Mouse (Mus musculus) Muller cell, postnatal 12 days (primary cell): ENCODE results near the gene Mvb12b.
"Not testable (repeated sequence)": the region's sequence is repeated elsewhere in the genome, so short reads cannot be mapped to it uniquely, and the experiment has no call there.

Experiments
- DNase-seq: peaks from one replicate; pipeline ENCODE4 v3.0.0-alpha.2; 2015; ENCODE audit errors: inconsistent ontology term

Mvb12b gene

DNA sequence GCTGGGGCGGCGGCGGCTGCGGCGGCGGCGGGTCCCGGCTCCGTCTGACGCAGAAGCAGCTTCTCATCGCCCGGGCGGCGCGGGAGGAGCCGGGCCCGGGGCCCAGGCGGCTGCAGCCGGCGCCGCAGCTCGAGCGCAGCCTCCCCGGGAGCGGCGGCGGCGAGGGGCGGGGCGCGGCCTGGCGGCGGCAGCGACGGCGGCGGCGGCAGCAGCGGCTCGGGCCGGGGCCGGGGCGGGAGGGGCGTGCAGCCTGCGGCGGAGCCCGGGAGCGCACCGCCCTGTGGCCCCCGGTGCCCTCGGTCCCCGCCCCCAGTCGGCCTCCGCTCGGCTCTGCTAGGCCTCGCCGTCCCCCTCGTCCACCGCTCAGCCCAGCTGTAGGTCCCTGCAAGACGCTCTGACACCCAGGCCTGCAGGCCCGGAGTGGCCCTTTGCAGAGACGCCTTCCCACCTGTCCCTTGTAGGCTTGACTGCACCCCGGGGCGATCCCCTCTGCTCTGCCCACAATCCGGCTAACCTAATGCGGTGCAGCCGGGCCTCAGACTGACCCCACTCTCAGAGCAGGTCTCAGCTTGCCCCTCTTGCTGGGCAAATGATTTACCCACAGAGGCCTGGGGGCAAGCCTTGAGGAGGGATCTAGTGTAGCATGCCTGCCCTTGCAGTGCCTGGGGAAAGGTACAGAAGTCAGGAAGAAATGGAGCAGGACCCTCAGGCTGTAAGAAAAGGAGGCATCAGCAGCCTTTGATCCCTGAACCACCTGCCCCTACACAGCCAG is at the start of gene Mvb12b:
Gene Mvb12b (minus strand): TSS at position 619 of the 772 bp plus-strand sequence.
- peak; percentile 62 for DNase-seq

DNA sequence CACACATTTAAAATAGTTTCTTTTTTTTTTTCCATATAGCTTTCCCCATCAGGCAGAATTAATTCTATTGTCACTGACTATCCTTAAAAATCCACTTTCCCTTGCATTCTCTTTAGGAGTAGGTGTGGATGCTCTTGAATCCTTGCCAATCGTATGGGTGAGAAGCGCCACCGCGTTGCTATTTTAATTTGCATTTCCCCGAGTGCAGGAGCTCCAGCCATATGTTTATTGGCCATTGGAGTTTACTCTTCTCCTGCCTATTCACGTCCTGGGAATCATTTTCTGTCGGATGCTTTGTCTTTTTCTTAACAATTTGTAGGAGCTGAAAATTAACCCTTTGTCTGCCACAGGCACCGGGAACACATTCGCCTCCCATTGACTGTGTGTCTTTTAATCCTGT is 48.0 kb upstream of the Mvb12b start:
- no peak for DNase-seq

DNA sequence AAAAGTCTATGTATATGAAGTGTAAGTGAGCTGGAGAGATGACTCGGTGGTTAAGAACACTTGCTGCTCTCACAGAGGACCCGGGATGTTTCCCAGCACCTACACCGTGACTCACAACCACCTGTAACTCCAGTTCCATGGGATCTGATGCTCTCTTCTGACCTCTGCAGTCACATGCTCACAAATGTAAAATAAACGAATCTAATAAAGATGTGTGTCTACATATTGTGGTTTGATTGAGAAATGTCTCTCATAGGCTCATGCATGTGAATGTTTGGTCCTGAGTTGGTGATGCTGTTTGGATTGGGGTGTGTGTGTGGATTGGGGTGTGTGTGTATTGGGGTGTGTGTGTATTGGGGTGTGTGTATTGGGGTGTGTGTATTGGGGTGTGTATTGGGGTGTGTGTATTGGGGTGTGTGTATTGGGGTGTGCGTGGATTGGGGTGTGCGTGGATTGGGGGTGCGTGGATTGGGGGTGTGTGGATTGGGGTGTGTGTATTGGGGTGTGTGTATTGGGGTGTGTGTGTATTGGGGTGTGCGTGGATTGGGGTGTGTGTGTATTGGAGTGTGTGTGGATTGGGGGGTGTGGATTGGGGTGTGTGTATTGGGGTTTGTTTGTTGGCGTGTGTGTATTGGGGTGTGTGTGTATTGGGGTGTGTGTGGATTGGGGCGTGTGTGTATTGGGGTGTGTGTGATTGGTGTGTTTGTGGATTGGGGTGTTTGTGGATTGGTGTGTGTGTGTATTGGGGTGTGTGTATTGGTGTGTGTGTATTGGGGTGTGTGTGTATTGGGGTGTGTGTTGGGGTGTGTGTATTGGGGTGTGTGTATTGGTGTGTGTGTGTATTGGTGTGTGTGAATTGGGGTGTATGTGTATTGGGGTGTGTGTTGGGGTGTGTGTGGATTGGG is 46.1 kb upstream of the Mvb12b start:
- no peak for DNase-seq

DNA sequence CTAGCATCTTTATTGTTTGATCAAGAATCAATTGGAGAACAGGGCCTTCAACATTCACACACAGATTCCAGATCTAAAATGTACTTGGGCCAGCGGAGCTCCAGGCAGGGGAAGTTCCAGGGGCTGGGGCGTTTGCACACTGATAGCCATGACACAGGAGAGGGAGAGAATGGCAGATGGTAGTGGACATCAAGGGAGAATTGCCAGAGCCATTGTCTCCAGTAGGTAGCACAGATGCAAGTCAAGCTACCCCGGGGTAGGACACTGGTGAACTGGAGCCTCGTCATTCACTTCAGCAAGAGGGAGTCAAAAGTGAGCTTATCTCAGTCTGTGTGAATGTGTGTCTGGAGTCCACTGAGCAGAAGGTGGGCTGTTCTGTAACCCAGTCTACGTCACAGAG is 43.4 kb upstream of the Mvb12b start:
- DNase-seq = no peak

DNA sequence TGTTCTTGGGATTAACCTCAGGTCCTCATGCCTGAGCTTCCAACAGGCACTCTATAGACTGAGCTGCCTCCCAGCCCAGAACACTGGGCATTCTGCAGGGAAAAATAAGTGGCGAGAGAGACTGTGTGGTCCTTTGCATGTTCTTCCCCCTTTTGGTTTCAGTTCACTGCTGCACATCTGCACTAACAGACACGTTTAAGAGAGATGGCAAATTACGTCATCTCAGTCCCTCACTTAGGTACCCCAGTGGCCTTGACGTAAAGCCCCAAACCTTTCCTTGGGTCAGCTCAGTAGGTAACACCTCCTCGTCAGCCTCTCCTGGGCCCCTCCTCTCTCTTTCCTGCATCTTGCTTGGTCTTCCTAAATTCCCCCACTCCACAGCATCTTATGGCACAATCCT is 37.5 kb upstream of the Mvb12b start:
- DNase-seq = no peak

DNA sequence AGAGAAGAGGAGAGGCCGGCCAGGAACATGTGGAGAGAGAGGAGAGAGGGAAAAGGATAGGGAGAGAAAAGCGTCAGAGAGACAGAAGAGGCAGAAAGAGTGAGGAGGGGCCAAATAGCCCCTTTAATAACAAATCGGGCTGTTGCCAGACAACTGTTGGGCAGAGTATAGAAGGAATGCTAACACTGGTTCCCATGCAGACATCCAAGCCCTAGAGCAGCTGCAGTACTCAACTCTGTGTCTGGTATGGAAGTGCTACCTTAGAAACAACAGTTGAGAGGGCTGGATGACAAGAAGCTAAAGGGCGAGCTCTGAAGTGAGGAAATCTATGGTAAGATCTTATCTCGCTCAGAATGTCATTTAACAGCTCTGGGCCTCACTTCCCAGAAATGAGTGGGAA is 35.7 kb upstream of the Mvb12b start:
- no peak for DNase-seq

- no peak for DNase-seq
Observed at GRCm38 (mm10) chr2:33922466-33922865, 34.7 kb upstream of the Mvb12b start.

DNA sequence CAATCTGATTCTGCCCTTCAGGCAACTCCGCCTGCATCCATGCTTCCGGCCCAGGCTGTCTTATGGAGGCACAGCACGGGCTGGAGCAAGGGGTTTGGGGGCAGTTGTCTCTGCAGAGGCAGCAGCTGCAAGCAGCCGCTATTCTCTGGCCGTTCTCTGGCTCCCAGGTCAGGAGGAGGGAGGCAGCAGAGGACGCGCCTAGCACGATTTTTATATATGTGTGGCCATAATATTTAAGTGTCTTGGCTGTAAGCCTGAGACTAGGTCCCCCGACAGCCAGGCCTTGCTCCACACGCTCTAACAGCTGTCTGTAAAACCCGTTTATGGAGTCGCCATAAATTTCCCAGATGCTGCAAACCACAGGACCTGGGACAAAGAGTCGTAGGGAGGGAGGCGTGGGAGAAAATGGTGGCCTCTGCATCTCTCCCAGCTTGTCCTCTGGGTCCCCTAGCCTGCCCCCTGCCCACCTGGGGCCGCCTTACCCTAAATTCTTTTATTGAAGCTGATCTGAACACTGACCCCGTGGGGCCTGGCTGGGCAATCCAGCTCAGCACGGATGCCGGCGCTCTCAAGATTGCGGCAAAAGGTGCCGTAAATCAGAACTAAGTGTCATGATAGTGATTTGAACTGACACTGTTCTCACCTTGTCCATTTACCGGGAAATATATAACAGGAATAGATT is 32.3 kb upstream of the Mvb12b start:
- DNase-seq = no peak

- no peak for DNase-seq
Observed at GRCm38 (mm10) chr2:33918824-33919223, 31.1 kb upstream of the Mvb12b start.

DNA sequence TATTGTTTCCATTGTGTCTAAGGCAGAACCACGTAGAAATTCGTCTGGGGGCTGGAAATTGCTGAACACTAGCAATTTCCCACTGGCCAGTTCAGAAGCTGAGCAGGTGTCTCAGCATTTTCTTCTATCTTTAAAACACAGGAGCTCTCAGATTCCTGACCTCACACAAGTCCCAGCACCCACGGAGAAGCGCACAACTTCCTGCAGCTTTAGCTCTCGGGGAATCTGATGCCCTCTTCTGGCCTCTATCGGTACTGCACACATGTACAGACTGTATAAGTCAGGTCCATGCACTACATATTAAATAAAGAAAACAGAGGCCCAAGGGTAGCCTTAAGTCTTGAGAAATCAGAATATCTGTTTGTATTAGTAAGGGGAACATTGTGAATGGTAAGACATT is 30.6 kb upstream of the Mvb12b start:
- no peak for DNase-seq

DNA sequence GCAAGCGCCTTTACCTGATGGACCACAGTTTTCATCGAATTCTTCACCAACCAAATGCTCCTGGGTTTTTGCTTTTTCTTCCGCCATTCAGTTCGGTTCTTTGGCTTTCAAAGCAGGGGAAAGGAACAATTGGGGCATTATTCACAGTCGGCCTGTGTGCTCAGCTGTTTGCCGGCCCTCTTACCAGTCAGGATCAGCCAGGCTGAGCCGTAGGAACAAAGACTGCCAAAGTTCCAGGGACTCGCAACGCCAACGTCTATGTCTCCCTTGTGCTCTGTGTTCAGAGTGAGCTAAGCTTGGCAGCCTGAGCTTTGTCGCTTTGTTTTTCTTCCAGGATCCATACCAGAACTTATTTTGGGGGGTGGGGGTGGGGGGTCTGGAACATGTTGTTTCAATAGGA is 28.9 kb upstream of the Mvb12b start:
- peak; percentile 58 for DNase-seq

DNA sequence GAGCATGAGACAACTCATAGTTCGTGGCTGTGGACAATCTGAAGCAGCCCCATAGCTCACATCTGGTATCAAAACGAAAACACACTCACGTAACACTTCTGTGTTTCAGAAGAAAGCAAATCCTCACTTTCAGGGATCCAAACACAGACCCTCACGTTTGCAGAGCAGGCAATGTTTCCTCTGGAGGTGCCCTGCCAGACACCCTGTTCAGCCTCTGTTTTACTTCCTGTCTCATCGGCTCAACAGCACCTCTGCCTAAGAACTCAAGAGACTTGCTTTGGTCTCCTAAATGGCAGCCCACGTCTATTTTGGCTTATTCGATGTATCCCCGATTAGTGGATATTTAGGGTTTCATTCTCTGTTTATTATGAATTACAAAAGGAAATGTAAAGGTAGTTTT is 27.3 kb upstream of the Mvb12b start:
- no peak for DNase-seq

DNA sequence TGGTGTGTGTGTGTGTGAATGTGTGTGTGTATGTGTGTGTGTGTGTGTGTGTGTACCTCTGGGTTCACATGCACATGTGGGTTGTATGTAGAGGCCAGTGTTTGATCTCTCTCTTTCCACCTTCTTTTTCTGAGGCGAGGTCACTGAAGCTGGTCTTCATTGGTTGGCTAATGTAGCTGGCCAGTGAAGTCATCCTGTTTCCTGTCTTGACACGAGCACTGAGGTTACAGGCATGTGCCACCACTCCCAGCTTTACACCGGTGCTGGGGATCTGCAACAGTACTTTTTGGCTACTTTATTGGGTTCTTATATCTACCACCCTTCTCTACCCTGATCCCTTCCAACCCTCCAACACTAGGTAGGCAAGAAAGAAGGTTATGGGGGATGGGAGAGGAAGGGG is 26.6 kb upstream of the Mvb12b start:
- no peak for DNase-seq

DNA sequence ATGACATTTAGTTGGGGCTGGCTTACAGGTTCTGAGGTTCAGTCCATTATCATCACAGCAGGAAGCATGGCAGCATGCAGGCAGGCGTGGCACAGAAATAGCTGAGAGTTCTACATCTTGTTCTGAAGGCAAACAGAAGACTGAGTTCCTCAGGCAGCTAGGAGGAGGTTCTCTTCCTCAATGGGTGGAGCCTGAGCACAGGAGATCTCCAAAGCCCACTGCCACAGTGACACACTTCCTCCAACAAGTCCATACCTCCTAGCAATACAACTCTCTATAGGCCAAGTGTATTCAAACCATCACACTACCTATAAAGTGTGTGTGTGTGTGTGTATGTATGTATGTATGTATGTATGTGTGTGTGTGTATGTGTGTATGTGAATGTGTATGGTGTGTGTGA is 25.9 kb upstream of the Mvb12b start:
- not testable (repeated sequence) for DNase-seq

DNA sequence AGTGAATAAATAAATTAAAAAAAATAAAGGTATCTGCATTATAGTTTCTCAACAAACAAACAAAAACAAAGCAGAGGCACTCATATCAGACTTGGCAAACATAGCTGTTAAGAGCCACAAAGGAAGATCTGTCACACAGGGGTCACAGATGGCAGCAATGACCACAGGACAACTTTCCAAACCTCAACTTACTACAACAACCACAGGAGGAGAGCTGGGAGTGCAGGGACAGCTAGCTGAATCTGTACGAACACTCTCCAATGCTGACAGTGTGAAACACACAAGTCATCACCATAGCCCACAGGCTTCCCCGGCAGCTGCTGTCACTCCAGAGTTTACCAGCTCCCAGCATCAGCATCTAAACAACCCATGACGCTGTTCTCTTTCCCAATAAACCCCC is 25.0 kb upstream of the Mvb12b start:
- no peak for DNase-seq

DNA sequence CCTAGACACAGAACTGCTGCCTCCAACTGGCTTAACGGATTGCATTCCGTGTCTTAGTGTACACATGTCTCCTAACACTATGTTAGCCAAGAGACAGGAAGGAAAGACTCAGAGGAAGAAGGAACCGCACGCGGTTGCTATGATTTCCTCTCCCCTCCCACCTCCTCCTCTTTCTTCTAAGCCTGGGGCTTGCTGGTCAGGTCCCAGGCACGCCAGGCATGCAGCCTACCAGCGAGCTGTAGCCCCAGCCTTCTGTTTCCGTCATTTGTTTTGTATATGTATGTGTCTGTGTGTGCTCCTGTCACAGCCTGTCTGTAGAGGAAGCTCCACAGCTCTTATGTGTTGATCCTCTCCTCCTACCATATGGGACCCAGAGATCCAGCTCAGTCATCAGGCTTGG is 20.6 kb upstream of the Mvb12b start:
- DNase-seq = peak; percentile 9

DNA sequence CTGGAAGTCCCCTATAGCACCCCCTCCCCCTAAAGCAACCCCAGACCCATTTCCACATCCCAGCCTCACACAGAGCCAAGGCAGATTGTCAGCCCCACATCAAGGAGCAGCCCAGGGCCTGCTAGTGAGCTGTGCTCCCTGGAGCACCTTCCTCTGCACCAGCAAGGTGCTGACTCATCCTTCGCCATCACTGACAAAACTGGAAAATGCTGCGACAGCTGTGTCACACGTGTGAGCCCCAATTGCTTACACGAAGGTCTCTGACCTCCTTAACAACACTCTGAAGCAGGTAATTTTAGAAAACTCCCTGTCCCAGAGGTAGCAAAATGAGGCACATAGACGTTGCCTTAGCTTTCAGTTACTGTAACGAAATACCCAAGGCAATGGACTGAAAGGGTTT is 19.4 kb upstream of the Mvb12b start:
- no peak for DNase-seq

- DNase-seq = no peak
Observed at GRCm38 (mm10) chr2:33895829-33896228, 8.1 kb upstream of the Mvb12b start.

DNA sequence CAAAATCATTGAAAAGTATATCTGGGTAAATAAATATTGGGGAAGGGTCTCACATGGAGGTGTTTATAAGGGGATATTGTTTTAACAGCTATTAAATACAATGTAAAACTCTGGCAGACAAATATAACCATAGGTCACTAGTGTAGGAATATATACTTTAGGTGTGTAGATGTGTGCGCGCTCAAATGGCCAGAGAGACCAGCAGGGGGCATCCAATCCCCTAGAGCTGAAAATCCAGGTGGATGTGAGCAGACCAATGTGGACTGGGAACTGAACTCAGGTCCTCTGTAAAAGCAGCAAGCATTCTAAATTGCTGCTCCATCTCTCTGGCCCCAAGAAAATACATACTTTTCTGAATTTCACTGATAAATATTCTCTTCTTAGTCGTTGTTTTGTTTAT is 5.4 kb upstream of the Mvb12b start:
- no peak for DNase-seq

- DNase-seq = no peak
Observed at GRCm38 (mm10) chr2:33892354-33892753, 4.6 kb upstream of the Mvb12b start.

DNA sequence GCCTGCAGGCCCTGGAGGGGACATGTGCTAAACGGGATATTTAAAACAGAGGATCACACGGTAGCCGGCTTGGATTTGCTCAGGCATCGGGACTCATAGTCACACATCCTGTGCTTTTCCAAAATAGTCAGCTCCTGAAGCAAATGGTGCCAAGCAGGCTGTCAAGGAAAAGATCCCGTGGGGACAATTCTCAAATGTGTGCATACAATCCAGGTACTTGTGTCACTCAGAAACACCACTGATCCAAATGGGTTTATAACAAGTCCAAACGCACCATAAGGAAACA is 297 bp upstream of the Mvb12b start:
- no peak for DNase-seq
